Mouse (Mus musculus): ENCODE measurements around the gene Sec22b.

The Sec22b gene

GRCm38 (mm10) chr3:97940511-97941204 lies 39.7 kb downstream of the Sec22b start:
- DNase-seq (ENCODE audit: low read depth): no peak

- peak; percentile 25 for DNase-seq (ENCODE audit: low read depth)
Observed at GRCm38 (mm10) chr3:97941440-97942259, 40.7 kb downstream of the Sec22b start.

GRCm38 (mm10) chr3:97942260-97942950 lies 41.4 kb downstream of the Sec22b start:
- peak; percentile 92 for DNase-seq (ENCODE audit: low read depth)

- DNase-seq (ENCODE audit: low read depth): no peak
Observed at GRCm38 (mm10) chr3:97944462-97944861, 43.5 kb downstream of the Sec22b start.

- DNase-seq (ENCODE audit: low read depth): peak; percentile 28
Observed at GRCm38 (mm10) chr3:97946439-97946838, 45.4 kb downstream of the Sec22b start.

GRCm38 (mm10) chr3:97948518-97948917 lies 47.5 kb downstream of the Sec22b start:
- no peak for DNase-seq (ENCODE audit: low read depth)

- DNase-seq (ENCODE audit: low read depth): no peak
Observed at GRCm38 (mm10) chr3:97949946-97950345, 49.0 kb downstream of the Sec22b start.

- no peak for DNase-seq (ENCODE audit: low read depth)
Observed at GRCm38 (mm10) chr3:97951134-97951533, 50.1 kb downstream of the Sec22b start.

GRCm38 (mm10) chr3:97953196-97953595 lies 52.2 kb downstream of the Sec22b start:
- DNase-seq (ENCODE audit: low read depth): no peak

DNA sequence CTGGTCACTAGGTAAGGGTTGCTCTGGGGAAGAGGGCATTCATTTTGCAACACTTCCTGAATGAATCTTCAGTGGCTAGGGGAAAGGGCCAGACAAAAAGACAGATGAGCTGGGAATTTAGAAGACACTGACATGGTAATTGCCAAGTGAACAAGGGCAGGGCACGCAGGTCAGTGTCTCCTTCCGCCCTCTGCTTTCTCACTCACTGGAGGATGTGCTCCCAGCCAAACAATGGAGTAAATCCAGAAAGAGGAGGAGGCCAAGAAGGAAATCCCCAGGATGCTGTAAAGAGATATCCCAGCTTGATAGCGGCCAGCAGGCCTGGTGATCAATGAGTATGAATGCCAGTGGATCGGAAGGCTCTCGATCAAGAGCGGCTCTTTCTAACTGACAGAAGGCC lies 55.3 kb downstream of the Sec22b start:
- DNase-seq (ENCODE audit: low read depth): no peak

GRCm38 (mm10) chr3:97956926-97957325 lies 55.9 kb downstream of the Sec22b start:
- DNase-seq (ENCODE audit: low read depth): no peak

- DNase-seq (ENCODE audit: low read depth): no peak
Observed at GRCm38 (mm10) chr3:97960783-97961594, 60.0 kb downstream of the Sec22b start.

GRCm38 (mm10) chr3:97961962-97962361 lies 61.0 kb downstream of the Sec22b start:
- DNase-seq (ENCODE audit: low read depth): no peak

DNA sequence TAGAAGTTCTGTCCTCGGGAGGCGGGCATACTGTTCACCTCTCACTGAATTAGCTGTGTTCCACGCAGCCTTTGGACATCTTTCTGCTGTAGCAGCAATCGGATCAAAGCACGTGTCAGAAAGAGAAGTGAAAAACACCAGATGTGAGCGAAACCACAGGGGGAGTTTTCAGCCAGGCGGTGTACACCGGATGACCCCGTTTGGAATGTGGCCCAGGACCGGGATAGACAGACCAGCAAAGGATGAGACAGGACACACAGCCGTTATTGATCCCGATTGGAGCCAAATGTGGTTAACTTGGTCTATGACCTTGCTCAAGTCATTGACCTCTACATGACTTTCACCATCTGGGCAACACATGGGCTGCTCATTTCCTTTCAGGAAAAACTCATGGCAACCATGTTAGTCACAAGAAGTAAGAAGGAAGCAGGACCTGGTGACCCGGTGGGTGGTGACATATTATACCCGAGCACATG lies 63.9 kb downstream of the Sec22b start:
- DNase-seq (ENCODE audit: low read depth): peak; percentile 16

DNA sequence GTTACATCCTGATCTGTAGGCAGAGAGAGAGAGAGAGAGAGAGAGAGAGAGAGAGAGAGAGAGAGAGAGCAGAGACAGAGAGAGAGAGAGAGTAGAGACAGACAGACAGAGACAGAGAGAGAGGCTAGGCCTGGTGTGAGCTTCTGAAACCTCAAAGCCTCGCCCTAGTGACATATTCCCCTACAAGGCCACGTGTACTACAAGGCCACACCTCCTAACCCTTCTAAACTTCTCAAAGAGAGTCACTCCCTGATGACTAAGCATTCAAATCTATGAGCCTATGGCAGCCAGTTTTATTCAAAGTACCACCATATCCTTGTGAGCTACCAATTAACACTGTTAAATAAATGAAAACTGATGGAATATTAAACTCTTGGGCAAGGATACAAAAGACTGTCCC lies 66.6 kb downstream of the Sec22b start:
- peak; percentile 45 for DNase-seq (ENCODE audit: low read depth)

- no peak for DNase-seq (ENCODE audit: low read depth)
Observed at GRCm38 (mm10) chr3:97968191-97968590, 67.2 kb downstream of the Sec22b start.

DNA sequence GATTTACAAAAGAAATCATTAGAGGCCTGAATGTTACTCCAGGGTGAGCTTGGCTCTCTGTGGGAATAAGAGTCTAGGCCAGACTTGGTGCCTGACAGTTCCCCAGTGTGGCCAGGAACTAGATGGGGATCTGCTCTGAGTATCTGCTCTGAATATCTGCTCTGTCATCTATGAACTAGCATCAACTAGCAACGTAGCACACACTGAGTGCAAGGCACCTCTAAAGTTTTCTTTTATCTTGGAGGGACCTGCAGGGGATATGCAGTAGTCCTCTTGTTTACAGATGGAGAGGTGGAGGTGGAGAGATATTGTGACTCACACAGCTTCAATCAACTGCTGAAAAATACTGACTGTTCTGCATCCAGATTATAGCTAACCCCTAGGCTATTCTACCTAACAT lies 68.0 kb downstream of the Sec22b start:
- DNase-seq (ENCODE audit: low read depth): no peak

DNA sequence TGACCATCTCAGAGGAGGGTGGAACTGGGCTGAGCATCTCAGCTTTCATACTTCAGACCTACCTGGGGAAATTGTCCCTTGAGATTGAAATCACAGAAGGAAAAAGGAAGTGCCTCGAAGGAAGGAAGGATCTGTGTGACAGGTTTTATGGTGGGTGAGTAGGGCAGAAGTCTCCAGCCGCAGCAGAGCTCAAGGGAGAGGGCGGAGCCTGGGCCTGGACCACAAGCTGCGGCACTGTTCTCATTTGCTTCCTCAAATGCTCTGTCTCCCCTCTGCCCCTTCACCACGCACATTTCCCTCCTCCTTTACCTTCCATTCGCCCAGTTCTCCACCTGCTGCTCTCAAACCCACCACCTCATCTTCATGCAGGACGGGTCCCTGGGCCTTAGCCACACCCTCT lies 70.1 kb downstream of the Sec22b start:
- peak; percentile 67 for DNase-seq (ENCODE audit: low read depth)

DNA sequence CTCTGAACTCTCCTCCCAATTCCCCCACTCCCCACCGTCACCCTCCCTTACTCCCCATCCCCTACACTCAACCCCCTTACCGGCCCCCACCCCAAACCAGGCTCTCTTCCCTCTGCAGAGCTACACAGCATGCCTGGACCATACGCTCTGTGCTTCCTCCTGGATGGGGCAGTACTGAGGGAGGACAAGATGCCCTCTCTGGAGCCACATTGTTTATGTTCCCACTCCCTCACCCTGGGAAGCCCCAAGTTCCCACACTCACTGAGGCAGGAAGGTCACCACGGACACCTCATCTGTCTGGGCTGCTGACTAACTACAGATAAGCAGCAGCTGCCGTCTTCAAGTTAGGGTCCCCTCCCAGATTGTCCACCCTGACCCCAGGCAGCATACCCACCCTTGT lies 71.2 kb downstream of the Sec22b start:
- no peak for DNase-seq (ENCODE audit: low read depth)

- no peak for DNase-seq (ENCODE audit: low read depth)
Observed at GRCm38 (mm10) chr3:97972707-97973106, 71.7 kb downstream of the Sec22b start.
